Mouse (Mus musculus) lung, embryonic 16.5 days (tissue): Measurements from ENCODE around the gene H2-M3. TPM values are rescaled to one million over a fixed set of nuclear protein-coding genes. Genes with fewer than 3 reads are reported as not detected.

ENCODE experiments used
- ATAC-seq: fragments of 200-750 bp; cut with Nextera tagmentation; 2 replicates; pipeline ENCODE4 v1.8.0; 2017; ENCODE audit warnings: low read depth, mild to moderate bottlenecking, moderate library complexity
- H3K27ac ChIP-seq: fragments of 300-500 bp; sonication (generic); 2 replicates; pipeline ENCODE4 v1.5.1; 2014; ENCODE audit warnings: mild to moderate bottlenecking, control low read depth, low read length
- H3K27me3 ChIP-seq: fragments of 300-500 bp; sonication (generic); 2 replicates; pipeline ENCODE4 v1.6.1; 2014; ENCODE audit warnings: low read depth, low read length, mixed read lengths; ENCODE audit not compliant: control insufficient read depth, insufficient read depth
- H3K36me3 ChIP-seq: fragments of 300-500 bp; sonication (generic); 2 replicates; pipeline ENCODE4 v1.6.1; 2014; ENCODE audit warnings: low read length; ENCODE audit not compliant: control insufficient read depth, insufficient read depth
- H3K4me1 ChIP-seq: fragments of 300-500 bp; sonication (generic); replicated peaks from 2 replicates; pipeline ENCODE4 v1.6.1; 2014; ENCODE audit warnings: low read length, mixed read lengths; ENCODE audit not compliant: control insufficient read depth, insufficient read depth
- H3K4me2 ChIP-seq: fragments of 300-500 bp; sonication (generic); 2 replicates; pipeline ENCODE4 v1.6.1; 2014; ENCODE audit warnings: low read depth, low read length, control low read depth
- H3K4me3 ChIP-seq: fragments of 300-500 bp; sonication (generic); 2 replicates; pipeline ENCODE4 v1.5.1; 2014; ENCODE audit warnings: mild to moderate bottlenecking, low read length, control low read depth
- H3K9ac ChIP-seq: fragments of 300-500 bp; sonication (generic); 2 replicates; pipeline ENCODE4 v1.6.1; 2014; ENCODE audit warnings: low read length, control low read depth
- H3K9me3 ChIP-seq: fragments of 300-500 bp; sonication (generic); 2 replicates; pipeline ENCODE4 v1.6.1; 2016; ENCODE audit warnings: low read length; ENCODE audit not compliant: control insufficient read depth
- WGBS: fragments of 180-500 bp; shearing (Covaris S2); extraction: QIAGEN DNeasy Blood & Tissue Kit; methylation state at CpG from one replicate; pipeline ENCODE4 v1.1.7; 2014; 5-methylcytosine and 5-hydroxymethylcytosine counted together
- polyA plus RNA-seq: library from polyadenylated mRNA; unstranded; fragments of >200 nt; fragmentation: Nextera tagmentation; extraction: Ambion mirVana; gene quantifications from 2 replicates; pipeline ENCODE4 v1.2.1, GENCODE M21; 2015

Gene H2-M3
- polyA plus RNA-seq, 1 experiment from 2014 or later = 2.3 TPM

DNA sequence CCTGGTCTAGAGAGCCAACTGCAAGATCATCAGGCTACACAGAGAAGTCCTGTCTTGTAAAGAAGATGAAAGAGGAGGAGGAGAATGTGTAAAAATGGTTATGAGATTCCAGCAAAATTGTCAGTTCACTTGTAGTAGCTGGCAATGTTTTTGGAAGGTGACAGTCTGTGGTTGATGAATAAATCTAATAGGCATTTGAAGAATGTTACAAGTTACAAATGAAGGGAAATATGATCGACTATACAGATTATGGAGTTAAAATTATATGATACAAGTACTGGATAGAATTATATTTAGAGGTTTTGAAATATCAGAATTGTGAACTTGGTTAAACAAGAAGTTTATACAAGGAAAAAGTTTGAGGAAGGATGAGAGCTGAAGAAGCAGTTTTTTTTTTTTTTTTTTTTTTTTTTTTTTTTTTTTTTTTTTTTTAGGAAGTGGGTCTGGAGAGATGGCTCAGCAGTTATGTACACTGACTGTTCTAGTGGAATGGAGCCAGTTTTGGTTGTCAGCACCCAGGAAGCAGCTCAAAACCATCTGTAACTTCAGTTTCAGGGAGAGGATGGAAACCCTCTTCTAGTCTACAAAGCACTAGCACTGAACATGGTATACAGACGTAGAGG lies 5.7 kb downstream of the H2-M3 start:
- Histone ChIP-seq H3K9me3 (no peaks in the 10 kb centered on the region), H3K36me3 (no peaks in the 10 kb centered on the region), H3K27me3 (no peaks in the 10 kb centered on the region), H3K4me1 (peaks cover 2% of the 10 kb centered on the region; the same call in 1 of the 2 replicates), H3K4me3 (no peak overlapping the region), H3K9ac (no peak overlapping the region), H3K4me2 (no peak overlapping the region), H3K27ac (no peak overlapping the region)
- ATAC-seq = no peak
- 64% methylated on average over 2 of the region's 2 CpGs for WGBS

DNA sequence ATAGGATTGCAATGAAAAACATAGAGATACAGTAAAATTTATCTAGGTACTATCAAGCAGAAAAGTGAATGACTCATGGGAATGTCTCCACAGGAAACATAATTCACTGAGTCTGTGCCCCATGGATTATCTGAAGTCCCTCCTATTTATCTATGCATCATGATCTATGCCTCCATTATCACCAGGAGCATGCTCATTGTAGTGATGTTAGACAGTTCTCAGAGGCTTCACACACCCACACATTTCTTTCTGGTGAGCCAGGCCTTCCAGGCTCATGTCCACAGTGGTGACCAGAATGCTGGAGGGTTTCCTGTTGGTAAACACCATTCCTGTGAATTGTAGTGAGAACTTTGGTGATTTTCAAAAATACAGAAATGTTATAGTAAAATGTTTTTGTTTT lies 6.6 kb downstream of the H2-M3 start:
- ATAC-seq = no peak
- H3K9me3 ChIP-seq = no peaks in the 10 kb centered on the region

DNA sequence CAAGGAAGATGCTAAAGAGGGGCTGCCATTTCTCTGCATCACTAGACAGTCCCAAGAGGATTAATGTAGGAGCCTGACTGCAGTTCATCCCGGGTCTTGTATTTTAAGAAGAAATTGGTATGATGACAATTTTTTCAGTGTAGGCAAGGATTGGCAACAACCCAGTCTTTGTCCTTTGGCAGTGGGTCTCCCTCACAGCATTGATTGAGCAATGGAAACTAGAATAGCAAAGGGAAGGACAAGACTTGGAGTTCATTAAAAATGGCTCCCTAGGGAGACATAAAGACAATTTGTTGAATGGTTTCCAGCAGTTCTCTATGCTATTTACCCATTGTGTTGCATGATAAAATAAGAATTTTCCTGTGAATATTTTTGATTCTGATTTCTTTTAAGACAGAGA lies 10.3 kb downstream of the H2-M3 start:
- 75% methylated on average over 1 of the region's 1 CpGs for WGBS
- no peak overlapping the region for H3K4me3 ChIP-seq
- no peaks in the 10 kb centered on the region for H3K27me3 ChIP-seq
- no peaks in the 10 kb centered on the region for H3K9me3 ChIP-seq
- H3K9ac ChIP-seq = no peak overlapping the region
- H3K27ac ChIP-seq = no peak overlapping the region
- no peak for ATAC-seq
- H3K36me3 ChIP-seq = no peaks in the 10 kb centered on the region
- H3K4me2 ChIP-seq = no peak overlapping the region
- H3K4me1 ChIP-seq = no peaks in the 10 kb centered on the region

More for the DNA sequence above, 6.6 kb downstream of the H2-M3 start:
- H3K9ac ChIP-seq = no peak overlapping the region
- no peaks in the 10 kb centered on the region for H3K4me1 ChIP-seq
- H3K36me3 ChIP-seq = no peaks in the 10 kb centered on the region
- no peaks in the 10 kb centered on the region for H3K27me3 ChIP-seq
- no peak overlapping the region for H3K4me2 ChIP-seq
- no peak overlapping the region for H3K27ac ChIP-seq
- H3K4me3 ChIP-seq = no peak overlapping the region

DNA sequence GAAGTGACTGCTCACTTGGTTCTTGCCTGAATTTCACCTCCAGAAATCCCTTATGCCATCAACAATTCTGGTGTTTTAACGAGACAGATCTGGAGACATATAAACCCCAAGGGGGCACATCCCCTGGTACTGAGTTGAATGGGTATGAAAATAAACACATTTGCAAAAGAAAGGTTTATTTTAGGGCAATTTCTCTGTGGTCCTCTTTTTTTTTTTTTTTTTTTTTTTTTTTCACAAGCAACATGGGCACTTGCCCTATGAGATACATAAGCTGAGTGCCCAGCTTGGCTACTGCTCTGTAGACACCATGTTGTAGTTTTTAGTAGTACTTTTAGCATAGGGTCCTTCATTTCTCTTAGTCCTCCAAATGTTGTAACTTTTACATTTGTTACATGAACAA lies 13.3 kb downstream of the H2-M3 start, which contains the start of gene Olfr99:
Gene Olfr99, minus strand, starts transcription at position 101 of the 400 bp plus-strand sequence.
- no peaks in the 10 kb centered on the region for H3K27me3 ChIP-seq
- ATAC-seq = no peak
- WGBS = 65% methylated on average over 1 of the region's 1 CpGs

DNA sequence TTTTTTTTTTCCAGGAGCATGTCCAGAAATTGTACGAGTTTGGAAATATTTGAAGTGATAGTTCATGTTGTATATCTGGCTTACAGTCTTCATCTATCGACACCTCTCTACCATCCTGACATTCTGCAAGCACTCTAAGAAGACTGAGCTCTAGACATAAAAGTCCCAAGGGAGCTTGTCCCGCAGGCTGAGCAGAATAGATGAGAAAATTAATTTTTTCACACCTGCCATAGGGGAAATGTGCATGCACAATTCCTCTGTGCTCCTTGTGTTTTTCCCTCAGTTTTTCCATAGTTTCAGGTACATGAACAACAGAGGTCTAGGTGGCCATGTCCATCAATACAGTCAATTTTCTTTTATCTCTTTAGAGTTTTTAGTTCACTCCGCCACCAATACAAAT lies 34.2 kb downstream of the H2-M3 start, which contains the start of gene Olfr101:
Gene Olfr101, minus strand, starts transcription at position 101 of the 400 bp plus-strand sequence.
- Histone ChIP-seq H3K4me1 (no peaks in the 10 kb centered on the region), H3K9ac (no peak within 1 kb of the TSS), H3K9me3 (no peaks in the 10 kb centered on the region), H3K4me3 (no peak within 1 kb of the TSS), H3K36me3 (no peaks in the 10 kb centered on the region), H3K27ac (no peak within 1 kb of the TSS), H3K27me3 (no peaks in the 10 kb centered on the region), H3K4me2 (no peak within 1 kb of the TSS)
- ATAC-seq = no peak
- 73% methylated on average over 4 of the region's 4 CpGs for WGBS

More for the DNA sequence above, 13.3 kb downstream of the H2-M3 start, which contains the start of gene Olfr99:
- H3K4me2 ChIP-seq = no peak within 1 kb of the TSS
- no peaks in the 10 kb centered on the region for H3K4me1 ChIP-seq
- no peaks in the 10 kb centered on the region for H3K36me3 ChIP-seq
- no peak within 1 kb of the TSS for H3K4me3 ChIP-seq
- no peak within 1 kb of the TSS for H3K27ac ChIP-seq
- no peak within 1 kb of the TSS for H3K9ac ChIP-seq
- no peaks in the 10 kb centered on the region for H3K9me3 ChIP-seq

DNA sequence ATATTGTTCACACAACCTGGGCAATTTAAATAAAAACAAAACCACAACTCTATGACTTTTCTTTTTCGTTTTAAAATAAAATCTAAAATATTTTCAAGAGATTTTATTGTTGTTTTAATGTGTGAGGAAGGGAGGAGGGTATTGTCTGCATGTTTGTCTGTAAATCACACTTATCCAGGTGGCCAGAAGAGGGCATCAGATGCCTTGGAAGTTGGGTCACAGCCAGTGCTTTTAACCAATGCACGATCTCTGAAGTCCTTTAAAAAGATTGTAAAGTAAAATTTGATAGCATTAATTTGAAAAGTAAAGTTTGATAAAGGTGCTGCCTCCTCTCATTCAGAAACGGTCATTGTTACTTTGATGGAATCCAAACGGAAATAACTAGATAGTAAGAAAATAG lies 38.5 kb downstream of the H2-M3 start:
- Histone ChIP-seq H3K27ac (no peak overlapping the region), H3K4me1 (no peaks in the 10 kb centered on the region), H3K27me3 (no peaks in the 10 kb centered on the region), H3K4me3 (no peak overlapping the region), H3K9ac (no peak overlapping the region), H3K4me2 (no peak overlapping the region), H3K9me3 (no peaks in the 10 kb centered on the region), H3K36me3 (no peaks in the 10 kb centered on the region)
- 35% methylated on average over 4 of the region's 4 CpGs for WGBS
- ATAC-seq = no peak

DNA sequence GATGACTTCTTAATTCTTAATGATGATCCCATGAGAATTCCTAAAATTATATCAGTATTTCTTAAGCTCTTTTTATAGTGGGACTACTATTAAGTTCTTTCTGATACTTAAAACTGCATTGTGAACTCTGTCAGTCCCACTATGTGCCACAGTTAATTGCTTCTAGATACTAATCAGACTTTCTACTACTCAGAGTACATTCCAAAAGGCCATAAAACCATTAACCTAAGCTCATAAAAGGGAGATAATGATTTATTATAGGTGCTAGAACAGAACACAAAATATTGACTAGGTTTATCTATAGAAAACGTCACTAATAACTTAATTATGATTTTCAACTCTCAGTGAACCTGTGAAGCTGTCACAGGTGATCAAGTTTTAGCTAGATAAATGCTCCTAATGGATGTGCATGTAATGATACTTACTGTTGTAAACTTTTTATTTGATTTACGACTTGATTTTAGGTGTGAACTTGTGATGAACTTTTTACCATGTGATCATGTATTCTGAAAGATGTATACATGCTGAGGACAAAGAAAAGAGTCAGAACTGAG lies 40.2 kb downstream of the H2-M3 start:
- ATAC-seq = no peak
- Histone ChIP-seq H3K9ac (no peak overlapping the region), H3K9me3 (no peaks in the 10 kb centered on the region), H3K27me3 (no peaks in the 10 kb centered on the region), H3K36me3 (no peaks in the 10 kb centered on the region), H3K27ac (no peak overlapping the region), H3K4me2 (no peak overlapping the region), H3K4me1 (no peaks in the 10 kb centered on the region), H3K4me3 (no peak overlapping the region)
- 24% methylated on average over 2 of the region's 2 CpGs for WGBS

DNA sequence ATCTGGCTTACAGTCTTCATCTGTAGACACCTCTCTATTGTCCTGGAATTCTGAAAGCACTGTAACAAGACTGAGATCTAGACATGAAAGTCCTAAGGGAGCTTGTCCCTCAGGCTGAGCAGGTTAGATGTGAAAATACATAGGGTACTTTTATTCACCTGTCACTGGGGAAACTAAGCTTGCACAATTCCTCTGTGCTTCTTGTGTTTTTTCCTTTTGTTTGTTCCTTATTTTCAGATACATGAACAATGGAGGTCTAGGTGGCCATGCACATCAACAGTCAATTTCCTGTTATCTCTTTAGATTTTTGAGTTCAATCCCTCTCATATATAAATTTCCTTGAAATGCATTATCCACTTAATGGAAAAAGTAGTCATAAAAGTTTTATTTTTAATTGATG lies 46.9 kb downstream of the H2-M3 start, which contains the start of gene Olfr102:
Gene Olfr102, minus strand, starts transcription at position 101 of the 400 bp plus-strand sequence.
- Histone ChIP-seq H3K4me1 (no peaks in the 10 kb centered on the region), H3K27ac (no peak within 1 kb of the TSS), H3K27me3 (no peaks in the 10 kb centered on the region), H3K36me3 (no peaks in the 10 kb centered on the region), H3K4me3 (no peak within 1 kb of the TSS), H3K9me3 (no peaks in the 10 kb centered on the region; the same call in 1 of the 2 replicates), H3K4me2 (no peak within 1 kb of the TSS), H3K9ac (no peak within 1 kb of the TSS)
- ATAC-seq = no peak
